Mouse (Mus musculus) neural tube, embryonic 12.5 days (tissue): ENCODE measurements at regions not wholly inside any gene's neighbourhood (a gene's known extent, or its start where the extent isn't known, plus 50 kb on each side); places are given as distances from the start of the nearest gene placed in this dataset.

Source experiments
- ATAC-seq: fragments of 200-750 bp; cut with Nextera tagmentation; 2 replicates; pipeline ENCODE4 v1.8.0; 2017; ENCODE audit warnings: low read depth, mild to moderate bottlenecking, moderate TSS enrichment, moderate library complexity; ENCODE audit not compliant: low FRiP score
- H3K27ac ChIP-seq: fragments of 300-500 bp; sonication (generic); 2 replicates; pipeline ENCODE4 v1.5.1; 2016
- H3K27me3 ChIP-seq: fragments of 300-500 bp; sonication (generic); replicated peaks from 2 replicates; pipeline ENCODE4 v1.6.1; 2016; ENCODE audit warnings: mild to moderate bottlenecking
- H3K36me3 ChIP-seq: fragments of 300-500 bp; sonication (generic); 2 replicates; pipeline ENCODE4 v1.6.1; 2016; ENCODE audit warnings: mild to moderate bottlenecking
- H3K4me1 ChIP-seq: fragments of 300-500 bp; sonication (generic); 2 replicates; pipeline ENCODE4 v1.6.1; 2016
- H3K4me2 ChIP-seq: fragments of 300-500 bp; sonication (generic); replicated peaks from 2 replicates; pipeline ENCODE4 v1.6.1; 2016; ENCODE audit warnings: mild to moderate bottlenecking
- H3K4me3 ChIP-seq: fragments of 300-500 bp; sonication (generic); 2 replicates; pipeline ENCODE4 v1.5.1; 2016
- H3K9ac ChIP-seq: fragments of 300-500 bp; sonication (generic); 2 replicates; pipeline ENCODE4 v1.6.1; 2016; ENCODE audit warnings: mild to moderate bottlenecking
- H3K9me3 ChIP-seq: fragments of 300-500 bp; sonication (generic); 2 replicates; pipeline ENCODE4 v1.6.1; 2016; ENCODE audit warnings: mild to moderate bottlenecking
- WGBS: fragments of 180-500 bp; shearing (Covaris S2); methylation state at CpG from one replicate; pipeline ENCODE4 v1.1.7; 2016; 5-methylcytosine and 5-hydroxymethylcytosine counted together

- ATAC-seq, result no peak
- Histone ChIP-seq H3K9ac (no peak overlapping the region), H3K27me3 (no peaks in the 10 kb centered on the region), H3K4me3 (no peak overlapping the region), H3K36me3 (no peaks in the 10 kb centered on the region), H3K4me2 (no peak overlapping the region), H3K9me3 (no peaks in the 10 kb centered on the region), H3K4me1 (peaks cover 13% of the 10 kb centered on the region), H3K27ac (no peak overlapping the region)
- 92% methylated on average over 3 of the region's 3 CpGs for WGBS
Observed at GRCm38 (mm10) chr19:21033991-21034390, 80.0 kb upstream of the Tmc1 start.

GRCm38 (mm10) chr19:21032558-21032957 lies 78.6 kb upstream of the Tmc1 start:
- ATAC-seq, result no peak

DNA sequence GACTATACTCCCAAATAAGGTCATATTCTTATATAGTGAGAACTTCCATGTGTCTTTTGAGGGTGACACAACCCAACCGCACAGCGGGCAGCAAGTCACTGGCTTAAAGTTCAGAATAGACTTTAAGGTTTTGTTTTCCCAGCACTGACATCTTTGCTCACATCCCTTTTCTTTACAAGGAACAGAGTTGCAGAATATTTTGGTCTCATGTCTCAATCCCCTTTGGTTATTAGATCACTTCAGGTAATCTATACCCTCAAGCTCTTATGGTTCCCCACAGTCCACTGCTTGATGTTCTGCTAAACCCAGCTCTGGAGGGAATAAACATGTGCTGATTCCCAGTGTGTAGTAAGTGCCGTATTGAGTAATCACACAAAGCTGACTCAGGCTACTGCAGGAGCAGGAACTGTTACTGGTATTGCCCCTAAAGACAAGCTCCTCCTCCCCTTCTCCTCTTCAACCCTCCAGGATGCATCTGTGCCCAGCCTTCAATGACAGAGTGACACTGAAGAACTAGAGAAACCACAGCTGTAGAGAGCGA lies 77.8 kb upstream of the Tmc1 start:
- WGBS, result 89% methylated on average over 4 of the region's 4 CpGs
- ATAC-seq, result no peak
- Histone ChIP-seq H3K36me3 (no peaks in the 10 kb centered on the region), H3K4me2 (no peak overlapping the region), H3K27ac (no peak overlapping the region), H3K9me3 (no peaks in the 10 kb centered on the region), H3K27me3 (no peaks in the 10 kb centered on the region), H3K4me3 (no peak overlapping the region), H3K4me1 (peaks cover 10% of the 10 kb centered on the region; the same call in 1 of the 2 replicates), H3K9ac (no peak overlapping the region)

More at GRCm38 (mm10) chr19:21032558-21032957, 78.6 kb upstream of the Tmc1 start:
- Histone ChIP-seq H3K4me2 (no peak overlapping the region), H3K4me1 (peaks cover 13% of the 10 kb centered on the region), H3K36me3 (no peaks in the 10 kb centered on the region), H3K9ac (no peak overlapping the region), H3K27ac (no peak overlapping the region), H3K4me3 (no peak overlapping the region), H3K27me3 (no peaks in the 10 kb centered on the region), H3K9me3 (no peaks in the 10 kb centered on the region)
- WGBS, result 83% methylated on average over 2 of the region's 2 CpGs

DNA sequence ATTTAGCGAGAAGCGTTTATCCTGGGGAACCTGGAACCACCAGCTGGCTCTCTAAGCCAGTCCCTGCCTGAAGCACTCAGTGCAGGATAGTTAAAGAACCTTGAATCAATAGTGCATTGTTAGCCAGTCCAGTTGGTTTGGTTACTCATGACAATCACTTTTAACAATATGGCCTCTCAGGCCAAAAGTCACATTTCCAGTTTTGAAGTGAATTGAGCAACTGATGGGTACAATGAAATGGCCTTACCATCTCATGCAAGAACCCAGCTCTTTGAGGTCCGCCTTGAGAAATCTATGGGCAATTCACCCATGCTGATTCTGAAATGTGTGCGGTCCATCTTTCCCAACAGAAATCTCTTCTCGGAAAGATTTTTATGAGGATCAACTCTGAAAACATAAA lies 77.0 kb upstream of the Tmc1 start:
- Histone ChIP-seq H3K27ac (no peak overlapping the region), H3K9ac (no peak overlapping the region), H3K27me3 (no peaks in the 10 kb centered on the region), H3K4me3 (no peak overlapping the region), H3K36me3 (no peaks in the 10 kb centered on the region), H3K9me3 (no peaks in the 10 kb centered on the region), H3K4me1 (0 out of 2 replicates have a peak, but pooled peaks cover 8% of the 10 kb centered on the region), H3K4me2 (no peak overlapping the region)
- ATAC-seq, result no peak
- WGBS, result 74% methylated on average over 5 of the region's 5 CpGs

DNA sequence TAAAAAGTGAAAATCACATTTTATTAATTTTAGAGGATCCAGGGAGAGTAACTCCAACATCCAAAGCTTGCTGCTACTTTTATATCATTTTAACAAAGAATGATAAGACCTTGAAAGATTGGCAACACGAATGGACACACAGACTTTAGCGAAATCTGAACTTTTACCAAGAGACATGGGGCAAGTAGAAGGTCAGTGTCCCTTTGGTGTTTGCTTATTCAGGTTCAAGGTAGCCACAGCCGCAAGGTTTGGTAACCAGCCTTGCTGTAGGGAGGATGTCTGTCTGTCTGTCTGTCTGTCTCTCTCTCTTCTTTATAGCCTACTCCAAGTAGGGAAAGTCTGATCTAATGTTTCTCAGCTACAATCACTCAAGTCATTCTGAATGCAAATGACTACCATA lies 75.0 kb upstream of the Tmc1 start:
- WGBS, result 92% methylated on average over 3 of the region's 3 CpGs
- ATAC-seq, result no peak

GRCm38 (mm10) chr19:21012391-21012790 lies 58.4 kb upstream of the Tmc1 start:
- no peaks in the 10 kb centered on the region for H3K36me3 ChIP-seq
- no peaks in the 10 kb centered on the region for H3K27me3 ChIP-seq
- no peak overlapping the region for H3K4me2 ChIP-seq
- H3K4me3 ChIP-seq, result no peak overlapping the region
- H3K9ac ChIP-seq, result no peak overlapping the region
- H3K27ac ChIP-seq, result no peak overlapping the region
- H3K4me1 ChIP-seq, result no peaks in the 10 kb centered on the region
- ATAC-seq, result no peak
- 89% methylated on average over 9 of the region's 10 CpGs for WGBS
- no peaks in the 10 kb centered on the region for H3K9me3 ChIP-seq

More for the DNA sequence above, 75.0 kb upstream of the Tmc1 start:
- Histone ChIP-seq H3K4me3 (no peak overlapping the region), H3K4me2 (no peak overlapping the region), H3K9ac (no peak overlapping the region), H3K4me1 (no peaks in the 10 kb centered on the region), H3K36me3 (no peaks in the 10 kb centered on the region), H3K9me3 (no peaks in the 10 kb centered on the region), H3K27me3 (no peaks in the 10 kb centered on the region), H3K27ac (no peak overlapping the region)

- no peaks in the 10 kb centered on the region for H3K27me3 ChIP-seq
- H3K4me1 ChIP-seq, result no peaks in the 10 kb centered on the region
- no peak overlapping the region for H3K4me2 ChIP-seq
- WGBS, result 89% methylated on average over 2 of the region's 2 CpGs
- H3K27ac ChIP-seq, result no peak overlapping the region
- no peak for ATAC-seq
- no peaks in the 10 kb centered on the region for H3K9me3 ChIP-seq
- no peak overlapping the region for H3K4me3 ChIP-seq
- H3K36me3 ChIP-seq, result no peaks in the 10 kb centered on the region
- no peak overlapping the region for H3K9ac ChIP-seq
Observed at GRCm38 (mm10) chr19:21009607-21010006, 55.6 kb upstream of the Tmc1 start.

DNA sequence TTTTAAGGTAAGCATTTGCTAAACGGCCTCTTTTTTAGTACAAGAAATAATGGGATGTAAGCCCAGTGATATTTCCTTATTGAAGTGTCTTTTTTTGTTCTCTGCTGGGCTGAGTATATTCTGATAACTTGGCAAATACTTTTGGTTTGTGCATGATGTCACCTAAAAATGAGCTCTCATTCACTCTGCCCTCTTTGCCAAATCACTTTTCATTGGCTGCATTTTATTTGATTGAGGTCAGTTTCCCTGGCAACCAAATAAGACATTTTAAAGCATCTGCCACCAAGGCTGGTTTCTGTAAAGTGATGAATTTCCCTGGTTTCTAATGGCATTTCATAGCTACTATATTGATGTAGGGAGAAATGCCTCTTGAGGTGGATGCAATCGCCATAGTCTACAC lies 50.4 kb upstream of the Tmc1 start:
- Histone ChIP-seq H3K27ac (no peak overlapping the region), H3K9me3 (peaks cover 3% of the 10 kb centered on the region; the same call in 1 of the 2 replicates), H3K4me2 (no peak overlapping the region), H3K9ac (no peak overlapping the region), H3K4me1 (no peaks in the 10 kb centered on the region), H3K4me3 (no peak overlapping the region), H3K36me3 (no peaks in the 10 kb centered on the region), H3K27me3 (no peaks in the 10 kb centered on the region)
- no peak for ATAC-seq
- 86% methylated on average over 2 of the region's 2 CpGs for WGBS
